Mouse (Mus musculus): ENCODE data around the gene Mbd3l1. TPM values are rescaled to one million over a fixed set of nuclear protein-coding genes. Genes with fewer than 3 reads are reported as not detected.

The Mbd3l1 gene
- polyA plus RNA-seq, 1 experiment from 2014 or later: not detected

DNA sequence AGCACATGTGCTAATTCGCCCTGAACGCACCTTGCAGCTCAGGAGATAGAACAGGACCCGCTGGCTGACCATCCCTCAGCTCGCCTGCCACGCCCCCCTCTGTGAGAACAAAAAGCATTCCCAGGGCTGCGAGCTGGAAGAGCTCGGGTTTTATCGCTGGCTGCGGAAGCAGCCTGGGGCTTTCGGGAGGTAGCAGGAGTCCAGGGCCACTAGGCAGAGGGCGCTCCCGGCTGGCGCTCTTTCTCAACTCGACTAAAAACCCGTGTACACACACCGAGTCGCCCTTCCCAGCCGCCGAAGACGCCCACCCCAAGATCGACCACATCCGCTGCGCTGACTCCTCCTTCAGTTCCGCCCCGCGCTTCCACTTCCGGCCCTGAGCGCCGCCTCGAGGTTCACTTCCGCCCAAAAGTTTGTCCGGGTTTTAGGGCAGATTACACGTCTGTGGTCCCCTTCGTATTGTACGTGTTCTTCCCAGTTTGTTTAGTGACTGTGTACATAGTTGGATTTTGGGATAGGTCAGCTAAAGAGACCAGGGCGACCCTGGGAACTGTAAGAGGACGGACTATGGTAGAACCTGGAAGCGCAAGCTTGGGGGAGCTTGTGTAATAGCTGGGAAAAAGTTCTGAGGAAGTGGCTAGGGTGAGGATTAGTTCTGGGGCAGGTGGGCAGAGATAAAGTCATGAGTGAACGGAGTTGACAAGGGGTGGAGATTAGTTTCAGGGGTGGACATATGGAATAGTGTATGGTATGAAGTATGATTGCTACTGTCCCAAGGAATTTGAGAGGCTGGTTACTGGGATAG lies 4.6 kb upstream of the Mbd3l1 start:
- H3K4me2 ChIP-seq (ENCODE audit: low read depth, low read length): peak overlapping the region; percentile 75
- H3K4me3 ChIP-seq (ENCODE audit: low read depth, low read length): peak overlapping the region; percentile 57
- TF ChIP-seq CTCF (IDR thresholded peaks at IDR 0.05; ENCODE audit: low read depth) (peak; percentile 26), EP300 (IDR thresholded peaks at IDR 0.05; ENCODE audit: low read depth) (no peak)
- DNase-seq (peak; percentile 82), ATAC-seq (peak; percentile 96)
- no peaks in the 10 kb centered on the region; the same call in 1 of the 2 replicates for H3K4me1 ChIP-seq (ENCODE audit: insufficient read depth)
- peak overlapping the region; percentile 55 for H3K9ac ChIP-seq (replicated peaks)
- WGBS (ENCODE audit: insufficient replicate concordance): 3% methylated on average over 38 of the region's 39 CpGs
- no peaks in the 10 kb centered on the region for H3K9me3 ChIP-seq (ENCODE audit: low read length)
- no peaks in the 10 kb centered on the region for H3K27me3 ChIP-seq (ENCODE audit: insufficient read depth, low read length)
- H3K36me3 ChIP-seq (replicated peaks; ENCODE audit: insufficient read depth, low read length): no peaks in the 10 kb centered on the region
- H3K27ac ChIP-seq (ENCODE audit: low read depth): peak overlapping the region; percentile 78

DNA sequence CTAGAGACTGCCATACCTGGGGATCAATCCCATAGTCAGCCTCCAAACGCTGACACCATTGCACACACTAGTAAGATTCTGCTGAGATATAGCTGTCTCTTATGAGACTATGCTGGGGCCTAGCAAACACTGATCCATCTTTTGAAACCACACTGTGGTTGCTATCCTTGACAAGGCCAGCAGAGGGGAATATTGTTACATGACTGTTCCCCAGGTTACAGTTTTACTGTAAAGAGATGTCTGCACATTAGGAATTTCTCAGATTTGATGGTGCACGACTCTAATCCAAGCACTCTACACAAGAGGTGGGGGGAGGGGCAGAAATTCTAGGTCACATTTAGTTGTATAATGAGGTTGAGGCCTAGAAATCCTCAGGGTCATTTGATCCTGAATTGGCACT lies 29.9 kb downstream of the Mbd3l1 start:
- no peaks in the 10 kb centered on the region for H3K27me3 ChIP-seq (ENCODE audit: insufficient read depth, low read length)
- H3K4me1 ChIP-seq (ENCODE audit: insufficient read depth): no peaks in the 10 kb centered on the region
- no peaks in the 10 kb centered on the region for H3K36me3 ChIP-seq (replicated peaks; ENCODE audit: insufficient read depth, low read length)
- no peak for TF ChIP-seq EP300 (IDR thresholded peaks at IDR 0.05; ENCODE audit: low read depth)
- TF ChIP-seq CTCF (IDR thresholded peaks at IDR 0.05; ENCODE audit: low read depth): no peak
- DNase-seq: no peak
- H3K4me3 ChIP-seq (ENCODE audit: low read depth, low read length): no peak overlapping the region
- no peak overlapping the region for H3K27ac ChIP-seq (ENCODE audit: low read depth)
- no peak overlapping the region for H3K9ac ChIP-seq (replicated peaks)
- no peaks in the 10 kb centered on the region for H3K9me3 ChIP-seq (ENCODE audit: low read length)
- 44% methylated on average over 2 of the region's 2 CpGs for WGBS (ENCODE audit: insufficient replicate concordance)
- no peak overlapping the region for H3K4me2 ChIP-seq (ENCODE audit: low read depth, low read length)
- no peak for ATAC-seq

Small RNA genes within 50 kb of the gene (microRNA-seq; reads per million reads assigned to microRNA genes)
- gene Gm22854: not detected

Other genes with a start within 250 kb of the Mbd3l1 start
- 24.9 and 25.8 TPM in 2 replicates for gene Chordc1, start 186.2 kb upstream of the Mbd3l1 start, polyA plus RNA-seq (2015; fragmentation: Nextera tagmentation; extraction: Ambion mirVana)
- gene Naalad2, start 75.4 kb upstream of the Mbd3l1 start, polyA plus RNA-seq (2015; fragmentation: Nextera tagmentation; extraction: Ambion mirVana): 0.54 and 0.60 TPM in 2 replicates
- gene Ubtfl1, start 73.9 kb upstream of the Mbd3l1 start, polyA plus RNA-seq (2015; fragmentation: Nextera tagmentation; extraction: Ambion mirVana): not detected in 2 replicates
- not detected in 2 replicates for gene Mbd3l2, start 47.7 kb upstream of the Mbd3l1 start, polyA plus RNA-seq (2015; fragmentation: Nextera tagmentation; extraction: Ambion mirVana)
- gene Zfp558, start 91 bp upstream of the Mbd3l1 start, polyA plus RNA-seq (2015; fragmentation: Nextera tagmentation; extraction: Ambion mirVana): 0.38 and 0.55 TPM in 2 replicates
- gene Muc16, start 196.2 kb downstream of the Mbd3l1 start, polyA plus RNA-seq (2015; fragmentation: Nextera tagmentation; extraction: Ambion mirVana): 0.33 and 0.38 TPM in 2 replicates